ENCODE assay signal across 17 mouse cellular contexts in genomic region chr4:59845245-59845637, GRCm38 (mm10). TPM values are rescaled to one million over a fixed set of nuclear protein-coding genes. Genes with fewer than 3 reads are reported as not detected.
DNase-seq lines count a peak whose midpoint lies in the region; ATAC-seq and TF ChIP-seq lines count a peak whose summit lies in the region.
"Had no signal": no experiment of that assay in that cellular context is flagged by ENCODE, and none has a peak within 500 bp of the region (broad histone marks: within the 10 kb centered on the region; RNA-seq: fewer than 3 reads in every experiment).

No protein-coding gene starts in this region.

- H3K9me3 ChIP-seq in liver, embryonic 13.5 days (replicated peaks) = no peaks in the 10 kb centered on the region
- no peaks in the 10 kb centered on the region for H3K9me3 ChIP-seq in midbrain, embryonic 14.5 days (ENCODE audit: control insufficient read depth, low read length)
- H3K9me3 ChIP-seq: embryonic facial prominence, embryonic 12.5 days; hindbrain, embryonic 15.5 days; neural tube, embryonic 15.5 days had no signal

- no peak for ATAC-seq in liver, embryonic 13.5 days (ENCODE audit: low read depth)
- no peak for ATAC-seq in midbrain, embryonic 14.5 days (ENCODE audit: low FRiP score, low TSS enrichment)
- ATAC-seq: forebrain, postnatal 0 days had no signal

- no peak for TF ChIP-seq EP300 in heart, adult 2 months (IDR thresholded peaks at IDR 0.05; ENCODE audit: insufficient read depth, low read depth, low read length)

- H3K4me2 ChIP-seq in liver, embryonic 13.5 days = no peak overlapping the region
- H3K4me2 ChIP-seq in midbrain, embryonic 14.5 days (ENCODE audit: low read length) = no peak overlapping the region
- H3K4me2 ChIP-seq: embryonic facial prominence, embryonic 12.5 days; hindbrain, embryonic 15.5 days; midbrain, embryonic 11.5 days; neural tube, embryonic 15.5 days had no signal

- TF ChIP-seq CTCF in heart, adult 2 months (IDR thresholded peaks at IDR 0.05) = no peak
- TF ChIP-seq CTCF in spleen, adult 2 months (IDR thresholded peaks at IDR 0.05; ENCODE audit: extremely low read depth, insufficient read depth, insufficient read length, insufficient replicate concordance) = no peak

- no peak for TF ChIP-seq POLR2A in heart, adult 2 months (IDR thresholded peaks at IDR 0.05; ENCODE audit: insufficient read depth, low read depth, low read length)
- no peak for TF ChIP-seq POLR2A in spleen, adult 2 months (IDR thresholded peaks at IDR 0.05; ENCODE audit: low read depth, low read length)

- peaks cover 2% of the 10 kb centered on the region; the same call in 1 of the 2 replicates for H3K36me3 ChIP-seq in heart, adult 2 months (ENCODE audit: control insufficient read depth, insufficient read depth, low read length)
- no peaks in the 10 kb centered on the region for H3K36me3 ChIP-seq in spleen, adult 2 months (ENCODE audit: control insufficient read depth, insufficient read depth, low read length)
- H3K36me3 ChIP-seq in liver, embryonic 13.5 days = peaks cover 9% of the 10 kb centered on the region
- no peaks in the 10 kb centered on the region for H3K36me3 ChIP-seq in midbrain, embryonic 14.5 days (ENCODE audit: control insufficient read depth, insufficient read depth, low read length)
- H3K36me3 ChIP-seq: hindbrain, embryonic 15.5 days; neural tube, embryonic 15.5 days had no signal

- H3K27ac ChIP-seq in heart, adult 2 months = peak overlapping the region; percentile 36; the same call in 1 of the 2 replicates
- H3K27ac ChIP-seq in spleen, adult 2 months (ENCODE audit: insufficient read depth, low read length) = peak overlapping the region; percentile 63; the same call in 1 of the 2 replicates
- peak overlapping the region; percentile 40; the same call in 1 of the 2 replicates for H3K27ac ChIP-seq in liver, embryonic 13.5 days
- no peak overlapping the region for H3K27ac ChIP-seq in midbrain, embryonic 14.5 days (replicated peaks; ENCODE audit: low read depth, low read length)
- H3K27ac ChIP-seq: hindbrain, embryonic 15.5 days; neural tube, embryonic 15.5 days had no signal

- intact Hi-C loops in heart, adult 2 months (cut with DNase I) = loop anchor here (5.0 kb wide), 1 partner anchor 38 kb away; the partner anchor contains the start of gene Snx30
- intact Hi-C loops in heart, postnatal 25 days (cut with DNase I) = loop anchor here (5.0 kb wide), 1 partner anchor 38 kb away; the partner anchor contains the start of gene Snx30

- H3K79me2 ChIP-seq in heart, adult 2 months (replicated peaks; ENCODE audit: control insufficient read depth, insufficient read depth, low read length) = no peaks in the 10 kb centered on the region

- no peaks in the 10 kb centered on the region for H3K27me3 ChIP-seq in heart, adult 2 months (ENCODE audit: control insufficient read depth, insufficient read depth, low read length)
- no peaks in the 10 kb centered on the region for H3K27me3 ChIP-seq in spleen, adult 2 months (ENCODE audit: control insufficient read depth, insufficient read depth, low read length)
- H3K27me3 ChIP-seq in liver, embryonic 13.5 days = no peaks in the 10 kb centered on the region
- H3K27me3 ChIP-seq in midbrain, embryonic 14.5 days (ENCODE audit: control insufficient read depth, insufficient read depth, low read length) = no peaks in the 10 kb centered on the region
- H3K27me3 ChIP-seq: embryonic facial prominence, embryonic 12.5 days; hindbrain, embryonic 15.5 days; neural tube, embryonic 15.5 days had no signal

- no peak overlapping the region for H3K9ac ChIP-seq in heart, adult 2 months (ENCODE audit: low read depth, low read length)
- no peak overlapping the region for H3K9ac ChIP-seq in liver, embryonic 13.5 days
- H3K9ac ChIP-seq in midbrain, embryonic 14.5 days (replicated peaks; ENCODE audit: low read length) = no peak overlapping the region
- H3K9ac ChIP-seq: embryonic facial prominence, embryonic 12.5 days; forebrain, postnatal 0 days; hindbrain, embryonic 15.5 days; neural tube, embryonic 15.5 days had no signal

- WGBS in heart, adult 2 months = 92% methylated on average over 3 of the region's 3 CpGs
- WGBS in spleen, adult 2 months = 8% methylated on average over 3 of the region's 3 CpGs
- WGBS in liver, embryonic 13.5 days (ENCODE audit: insufficient replicate concordance) = 40% methylated on average over 3 of the region's 3 CpGs
- 90% methylated on average over 3 of the region's 3 CpGs for WGBS in midbrain, embryonic 14.5 days

- peaks cover 1% of the 10 kb centered on the region; the same call in 1 of the 2 replicates for H3K4me1 ChIP-seq in heart, adult 2 months (ENCODE audit: control insufficient read depth, insufficient read depth, low read length)
- H3K4me1 ChIP-seq in spleen, adult 2 months (ENCODE audit: control insufficient read depth, insufficient read depth, insufficient read length) = peaks cover 24% of the 10 kb centered on the region; the same call in 1 of the 2 replicates
- peaks cover 17% of the 10 kb centered on the region for H3K4me1 ChIP-seq in liver, embryonic 13.5 days (replicated peaks)
- no peaks in the 10 kb centered on the region for H3K4me1 ChIP-seq in midbrain, embryonic 14.5 days (ENCODE audit: control insufficient read depth, insufficient read depth, low read length)

- DNase-seq in heart, adult 2 months = no peak
- no peak for DNase-seq in heart, postnatal 25 days (ENCODE audit: low spot score)
- no peak for DNase-seq in spleen, adult 2 months (ENCODE audit: low read depth in 1 of 2, low spot score in 2 of 2)
- no peak for DNase-seq in spleen, postnatal 4 days (ENCODE audit: low spot score in 2 of 2)
- DNase-seq in liver, embryonic 13.5 days = no peak
- DNase-seq in natural killer cell, adult 2 months (ENCODE audit: low spot score in 2 of 2) = no peak
- no peak for DNase-seq in B cell, adult 2 months
- DNase-seq in midbrain, embryonic 14.5 days = no peak
- DNase-seq: adrenal gland, adult 2 months; cerebellum, adult 11-12 months; forebrain, postnatal 0 days; lung, postnatal 10 days; thymus, postnatal 36 days had no signal

- no peak overlapping the region for H3K4me3 ChIP-seq in heart, adult 2 months
- H3K4me3 ChIP-seq in spleen, adult 2 months (ENCODE audit: extremely low read depth, insufficient read depth, insufficient read length) = no peak overlapping the region
- no peak overlapping the region for H3K4me3 ChIP-seq in liver, embryonic 13.5 days (replicated peaks)
- H3K4me3 ChIP-seq in midbrain, embryonic 14.5 days (replicated peaks; ENCODE audit: low read depth, low read length) = no peak overlapping the region
- H3K4me3 ChIP-seq: embryonic facial prominence, embryonic 12.5 days; hindbrain, embryonic 15.5 days; neural tube, embryonic 15.5 days had no signal

RNA-seq across cellular contexts. Expression of gene Snx30, which starts 39.6 kb away (rescaled TPM):
- total RNA-seq in heart, adult 2 months (2021) = 1 to 10 TPM; 4.7 to 5.5 TPM
- 1.9 and 3.6 TPM in 2 replicates for polyA plus RNA-seq in heart, adult 2 months (2012; rRNA removed)
- 1 to 10 TPM; 6.0 to 7.9 TPM for total RNA-seq in heart, postnatal 25 days (2021)
- polyA plus RNA-seq in spleen, adult 2 months (2012; rRNA removed) = 8.8 and 12.5 TPM in 2 replicates
- 3.4 and 4.5 TPM in 2 replicates for polyA plus RNA-seq in liver, embryonic 13.5 days (2015; fragmentation: Nextera tagmentation; extraction: Ambion mirVana)
- 22.7 and 23.4 TPM in 2 replicates for polyA plus RNA-seq in midbrain, embryonic 14.5 days (2014; fragmentation: Nextera tagmentation; extraction: Ambion mirVana)

RNA-seq across cellular contexts. Expression of gene Inip, which starts 43.9 kb away (rescaled TPM):
- 1 to 10 TPM; 9.7 to 9.8 TPM for total RNA-seq in heart, adult 2 months (2021)
- polyA plus RNA-seq in heart, adult 2 months (2012; rRNA removed) = 6.2 and 11.8 TPM in 2 replicates
- 10 to 100 TPM in 1 of 2 experiments, 1 to 10 TPM in 1; 9.3 to 10.9 TPM for total RNA-seq in heart, postnatal 25 days (2021)
- 9.8 and 10.1 TPM in 2 replicates for polyA plus RNA-seq in spleen, adult 2 months (2012; rRNA removed)
- 24.7 and 30.0 TPM in 2 replicates for polyA plus RNA-seq in liver, embryonic 13.5 days (2015; fragmentation: Nextera tagmentation; extraction: Ambion mirVana)
- 55.7 and 64.6 TPM in 2 replicates for polyA plus RNA-seq in midbrain, embryonic 14.5 days (2014; fragmentation: Nextera tagmentation; extraction: Ambion mirVana)
